Mouse (Mus musculus): ENCODE results near the gene Vsnl1. TPM values are rescaled to one million over a fixed set of nuclear protein-coding genes. Genes with fewer than 3 reads are reported as not detected.

Vsnl1 gene
- total and polyA plus RNA-seq, 3 experiments = not detected

GRCm38 (mm10) chr12:11455549-11456194 lies 19.3 kb upstream of the Vsnl1 start, which contains the start of gene Rad51ap2:
Rad51ap2 (plus strand) TSS chr12:11456079.
- Histone ChIP-seq H3K79me2 (ENCODE audit: control insufficient read depth, insufficient read depth, low read length, poor library complexity) (no peaks in the 10 kb centered on the region), H3K4me3 (ENCODE audit: control insufficient read depth in 1 of 2, insufficient read depth in 1 of 2, low read depth in 2 of 2, low read length in 2 of 2) (no peak within 1 kb of the TSS), H3K4me1 (ENCODE audit: control insufficient read depth in 1 of 2, insufficient read depth in 2 of 2, low read length in 2 of 2) (no peaks in the 10 kb centered on the region), H3K27ac (ENCODE audit: control insufficient read depth, low read depth, low read length) (no peak within 1 kb of the TSS), H3K27me3 (ENCODE audit: control insufficient read depth in 1 of 2, insufficient read depth in 2 of 2, low read length in 2 of 2) (no peaks in the 10 kb centered on the region), H3K36me3 (ENCODE audit: control insufficient read depth in 1 of 2, insufficient read depth in 2 of 2, low read length in 2 of 2) (no peaks in the 10 kb centered on the region), H3K9ac (ENCODE audit: control insufficient read depth, low read depth, low read length, poor library complexity, severe bottlenecking) (no peak within 1 kb of the TSS), H3K9me3 (replicated peaks; ENCODE audit: insufficient read depth, low read length) (no peaks in the 10 kb centered on the region)
- no peak for TF ChIP-seq NRF1 (IDR thresholded peaks at IDR 0.05; ENCODE audit: insufficient read depth, low read depth, low read length, poor library complexity, severe bottlenecking)
- TF ChIP-seq KAT2A (conservative IDR thresholded peaks at IDR 0.05; ENCODE audit: low read depth, low read length) = no peak
- TF ChIP-seq TAL1 (IDR thresholded peaks at IDR 0.05; ENCODE audit: low read length) = no peak
- no peak for TF ChIP-seq MXI1 (IDR thresholded peaks at IDR 0.05; ENCODE audit: low read depth, low read length)
- TF ChIP-seq MYC (IDR thresholded peaks at IDR 0.05; ENCODE audit: low read depth, low read length) = no peak
- no peak for TF ChIP-seq POLR2AphosphoS5 (IDR thresholded peaks at IDR 0.05; ENCODE audit: borderline replicate concordance, low read depth, low read length)
- no peak for TF ChIP-seq USF2 (IDR thresholded peaks at IDR 0.05; ENCODE audit: borderline replicate concordance in 1 of 2, insufficient read depth in 1 of 2, low read depth in 1 of 2, low read length in 2 of 2)
- no peak for TF ChIP-seq E2F4 (IDR thresholded peaks at IDR 0.05; ENCODE audit: borderline replicate concordance, low read depth, low read length)
- TF ChIP-seq MAZ (IDR thresholded peaks at IDR 0.05; ENCODE audit: low read depth, low read length) = no peak
- no peak for TF ChIP-seq GATA1 (IDR thresholded peaks at IDR 0.05; ENCODE audit: low read depth, low read length)
- TF ChIP-seq RAD21 (IDR thresholded peaks at IDR 0.05; ENCODE audit: low read depth, low read length) = no peak
- no peak for TF ChIP-seq UBTF (IDR thresholded peaks at IDR 0.05; ENCODE audit: borderline replicate concordance, insufficient read depth, low read depth, low read length)
- TF ChIP-seq SIN3A (IDR thresholded peaks at IDR 0.05; ENCODE audit: low read length) = no peak
- no peak for TF ChIP-seq POLR2A (IDR thresholded peaks at IDR 0.05; ENCODE audit: control insufficient read depth in 1 of 2, insufficient read depth in 1 of 2, low read depth in 1 of 2, low read length in 2 of 2, poor library complexity in 1 of 2)
- TF ChIP-seq HCFC1 (IDR thresholded peaks at IDR 0.05; ENCODE audit: low read depth, low read length) = no peak
- TF ChIP-seq POLR2AphosphoS2 (IDR thresholded peaks at IDR 0.05; ENCODE audit: low read length) = no peak
- TF ChIP-seq SMC3 (IDR thresholded peaks at IDR 0.05; ENCODE audit: low read depth, low read length) = no peak
- DNase-seq (ENCODE audit: low read depth, low spot score) = no peak

- TF ChIP-seq MXI1 (IDR thresholded peaks at IDR 0.05; ENCODE audit: low read depth, low read length) (no peak), POLR2AphosphoS5 (IDR thresholded peaks at IDR 0.05; ENCODE audit: borderline replicate concordance, low read depth, low read length) (no peak)
Observed at GRCm38 (mm10) chr12:11454146-11454545, 17.7 kb upstream of the Vsnl1 start.

More at GRCm38 (mm10) chr12:11454146-11454545, 17.7 kb upstream of the Vsnl1 start:
- Histone ChIP-seq H3K79me2 (ENCODE audit: control insufficient read depth, insufficient read depth, low read length, poor library complexity) (no peaks in the 10 kb centered on the region), H3K4me3 (ENCODE audit: control insufficient read depth in 1 of 2, insufficient read depth in 1 of 2, low read depth in 2 of 2, low read length in 2 of 2) (no peak overlapping the region), H3K27me3 (ENCODE audit: control insufficient read depth in 1 of 2, insufficient read depth in 2 of 2, low read length in 2 of 2) (no peaks in the 10 kb centered on the region), H3K4me1 (ENCODE audit: control insufficient read depth in 1 of 2, insufficient read depth in 2 of 2, low read length in 2 of 2) (no peaks in the 10 kb centered on the region), H3K9ac (ENCODE audit: control insufficient read depth, low read depth, low read length, poor library complexity, severe bottlenecking) (no peak overlapping the region), H3K9me3 (replicated peaks; ENCODE audit: insufficient read depth, low read length) (no peaks in the 10 kb centered on the region), H3K36me3 (ENCODE audit: control insufficient read depth in 1 of 2, insufficient read depth in 2 of 2, low read length in 2 of 2) (no peaks in the 10 kb centered on the region), H3K27ac (ENCODE audit: control insufficient read depth, low read depth, low read length) (no peak overlapping the region)
- DNase-seq (ENCODE audit: low read depth, low spot score) = no peak
